Mouse (Mus musculus) left cerebral cortex, postnatal 25 days (tissue): Measurements from ENCODE around the gene Gm11236. TPM values are rescaled to one million over a fixed set of nuclear protein-coding genes. Genes with fewer than 3 reads are reported as not detected.
A peak's percentile ranks its signal among the peaks of the same experiment; 100 is the strongest.
"Not testable (repeated sequence)": the region's sequence is repeated elsewhere in the genome, so short reads cannot be mapped to it uniquely, and the experiment has no call there.

ENCODE experiments used
- DNase-seq, 2 experiments: peaks; one replicate each; pipeline ENCODE4 v3.0.0; 2022; ENCODE audit warnings: low spot score in 2 of 2, mixed read lengths in 1 of 2
- intact Hi-C: fragments of 180-260 bp; cut with DNase I; formaldehyde crosslinking; loops from one replicate; pipeline ENCODE4 v1.15.1; 2025
- total RNA-seq, 2 experiments: library from RNA; stranded (reverse); gene quantifications; 2 replicates each; pipeline ENCODE4 v1.2.3; 2021

Gm11236 gene
- not detected for total RNA-seq

GRCm38 (mm10) chr4:73637821-73638220, at the start of gene Gm11236:
Gene Gm11236 (plus strand): TSS chr4:73638121.
- intact Hi-C loops, DNase-seq: not testable (repeated sequence)

- intact Hi-C loops: no loop called here
- peak; percentile 11 to 55 for DNase-seq
These were observed 38.7 kb upstream of the Gm11236 start for GRCm38 (mm10) chr4:73599248-73599647.

DNA sequence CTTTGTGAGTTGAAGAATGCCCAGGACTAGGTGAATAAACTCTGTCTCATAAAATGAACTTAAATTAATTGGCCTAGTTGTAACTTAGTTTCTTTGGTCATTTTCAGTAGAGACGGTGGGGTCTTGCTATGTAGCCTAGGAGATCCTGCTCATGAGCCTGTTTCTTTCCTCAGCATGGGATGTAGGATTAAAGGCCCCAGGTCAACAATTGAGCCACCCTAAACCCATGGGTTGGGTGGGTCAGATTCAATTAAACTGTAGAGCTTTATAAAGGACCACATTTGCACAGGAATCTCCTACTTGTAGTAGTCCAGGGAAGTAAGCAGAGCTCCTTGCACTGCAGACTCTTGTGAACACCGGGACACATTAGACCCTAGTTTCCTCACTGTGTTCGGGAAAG, 30.3 kb upstream of the Gm11236 start, which contains the start of gene Gm11238:
TSS of gene Gm11238 (plus strand) at position 301 of the 400 bp plus-strand sequence.
- DNase-seq, intact Hi-C loops: not testable (repeated sequence)

DNA sequence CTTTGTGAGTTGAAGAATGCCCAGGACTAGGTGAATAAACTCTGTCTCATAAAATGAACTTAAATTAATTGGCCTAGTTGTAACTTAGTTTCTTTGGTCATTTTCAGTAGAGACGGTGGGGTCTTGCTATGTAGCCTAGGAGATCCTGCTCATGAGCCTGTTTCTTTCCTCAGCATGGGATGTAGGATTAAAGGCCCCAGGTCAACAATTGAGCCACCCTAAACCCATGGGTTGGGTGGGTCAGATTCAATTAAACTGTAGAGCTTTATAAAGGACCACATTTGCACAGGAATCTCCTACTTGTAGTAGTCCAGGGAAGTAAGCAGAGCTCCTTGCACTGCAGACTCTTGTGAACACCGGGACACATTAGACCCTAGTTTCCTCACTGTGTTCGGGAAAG, 15.2 kb upstream of the Gm11236 start, which contains the start of gene Gm11237:
TSS of gene Gm11237 (plus strand) at position 301 of the 400 bp plus-strand sequence.
- intact Hi-C loops: not testable (repeated sequence)

GRCm38 (mm10) chr4:73661864-73662263, 23.9 kb downstream of the Gm11236 start:
- intact Hi-C loops, DNase-seq: not testable (repeated sequence)

More for the DNA sequence above, 15.2 kb upstream of the Gm11236 start, which contains the start of gene Gm11237:
- not testable (repeated sequence) for DNase-seq

- DNase-seq, intact Hi-C loops: not testable (repeated sequence)
These were observed 30.1 kb downstream of the Gm11236 start, which contains the start of gene Gm11239 for GRCm38 (mm10) chr4:73668054-73668453. Gene Gm11239 (plus strand): TSS chr4:73668354.

- intact Hi-C loops, DNase-seq: not testable (repeated sequence)
These were observed 45.3 kb downstream of the Gm11236 start, which contains the start of gene Gm428 for GRCm38 (mm10) chr4:73683216-73683615. Gene Gm428 (plus strand): TSS chr4:73683516.

Other genes starting within 250 kb of the Gm11236 start
- not detected for gene Gm11487, start 233.0 kb upstream of the Gm11236 start, total RNA-seq
- gene Gm11238, start 30.2 kb upstream of the Gm11236 start, total RNA-seq: not detected
- gene Gm11237, start 15.1 kb upstream of the Gm11236 start, total RNA-seq: not detected
- not detected for gene Gm11239, start 30.2 kb downstream of the Gm11236 start, total RNA-seq
- not detected for gene Gm428, start 45.4 kb downstream of the Gm11236 start, total RNA-seq
- gene Rasef, start 152.9 kb downstream of the Gm11236 start, total RNA-seq: under 1 TPM in 1 of 2 experiments, not detected in 1; 0.11 TPM
- not detected for gene Gm11758, start 238.1 kb downstream of the Gm11236 start, total RNA-seq